Mouse (Mus musculus) kidney, postnatal 14 days (tissue): ENCODE data around the gene Ttc3.
"Not testable (repeated sequence)": the region's sequence is repeated elsewhere in the genome, so short reads cannot be mapped to it uniquely, and the experiment has no call there.

Source experiments
- DNase-seq: peaks from one replicate; pipeline ENCODE4 v3.0.0; 2022; ENCODE audit warnings: mixed read lengths

Ttc3 gene

DNA sequence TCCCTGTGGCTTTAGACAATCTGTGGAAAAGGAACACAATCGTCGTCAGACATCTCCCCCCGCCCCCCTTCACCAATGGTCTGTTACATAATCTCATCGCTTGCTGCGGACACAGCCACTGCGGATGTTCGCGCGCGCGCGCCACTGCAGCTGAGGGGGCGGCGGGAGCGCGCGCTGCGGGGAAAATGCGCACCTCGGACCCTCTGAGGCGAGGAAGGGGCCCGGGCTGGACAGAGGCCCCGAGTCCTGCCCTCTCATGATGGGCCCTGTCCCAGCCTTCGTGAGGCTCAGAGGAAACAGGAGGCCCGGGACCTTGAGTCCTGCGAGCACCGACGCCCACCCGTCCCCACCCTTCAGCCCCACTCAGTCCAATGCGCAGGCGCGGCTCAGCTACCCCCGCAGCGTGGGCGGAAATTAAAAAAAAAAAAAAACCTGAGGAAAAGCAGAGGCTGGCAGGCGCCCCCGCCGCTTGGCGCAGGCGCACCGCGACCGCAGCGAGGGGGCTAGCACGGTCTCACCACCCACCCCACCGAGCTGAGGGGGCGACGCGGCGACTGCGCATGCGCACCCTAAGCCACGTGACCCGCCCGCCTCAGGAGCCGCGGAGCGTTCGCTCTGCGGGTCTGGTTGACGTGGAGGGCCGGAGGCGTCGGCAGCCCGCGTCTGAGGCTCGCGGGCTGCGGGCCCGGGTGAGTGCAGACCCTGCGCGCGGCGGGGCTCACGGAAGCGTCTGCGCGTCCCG lies at the start of gene Ttc3:
TSS of gene Ttc3 (plus strand) at position 446 of the 742 bp plus-strand sequence.
- DNase-seq: peak; percentile 96

DNA sequence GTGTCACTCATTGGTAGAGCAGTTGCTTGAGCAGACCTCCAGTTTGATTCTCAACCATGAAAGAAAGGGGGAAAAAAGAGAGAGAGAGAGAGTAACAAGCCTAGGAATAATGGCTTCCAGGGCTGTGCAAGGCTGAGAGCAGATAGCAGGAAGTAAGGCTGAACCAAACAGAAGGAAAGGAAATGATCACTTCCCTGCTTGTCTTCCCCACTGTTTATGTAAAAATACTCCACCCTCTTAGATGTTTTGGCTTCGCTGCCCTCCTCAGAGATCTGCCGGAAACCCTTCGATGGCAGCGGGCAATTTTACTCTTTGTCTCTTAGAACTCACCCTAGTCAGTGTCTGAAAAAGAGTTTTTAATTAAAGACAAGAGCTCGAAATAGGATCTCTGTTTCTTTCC lies 46.7 kb upstream of the Ttc3 start:
- DNase-seq: no peak

- DNase-seq: no peak
These were observed 44.4 kb upstream of the Ttc3 start for GRCm38 (mm10) chr16:94326008-94326407.

- peak; percentile 82 for DNase-seq
These were observed 42.4 kb upstream of the Ttc3 start, which contains the start of gene Ripply3 for GRCm38 (mm10) chr16:94327781-94328711. Ripply3 (plus strand) TSS chr16:94328420.

DNA sequence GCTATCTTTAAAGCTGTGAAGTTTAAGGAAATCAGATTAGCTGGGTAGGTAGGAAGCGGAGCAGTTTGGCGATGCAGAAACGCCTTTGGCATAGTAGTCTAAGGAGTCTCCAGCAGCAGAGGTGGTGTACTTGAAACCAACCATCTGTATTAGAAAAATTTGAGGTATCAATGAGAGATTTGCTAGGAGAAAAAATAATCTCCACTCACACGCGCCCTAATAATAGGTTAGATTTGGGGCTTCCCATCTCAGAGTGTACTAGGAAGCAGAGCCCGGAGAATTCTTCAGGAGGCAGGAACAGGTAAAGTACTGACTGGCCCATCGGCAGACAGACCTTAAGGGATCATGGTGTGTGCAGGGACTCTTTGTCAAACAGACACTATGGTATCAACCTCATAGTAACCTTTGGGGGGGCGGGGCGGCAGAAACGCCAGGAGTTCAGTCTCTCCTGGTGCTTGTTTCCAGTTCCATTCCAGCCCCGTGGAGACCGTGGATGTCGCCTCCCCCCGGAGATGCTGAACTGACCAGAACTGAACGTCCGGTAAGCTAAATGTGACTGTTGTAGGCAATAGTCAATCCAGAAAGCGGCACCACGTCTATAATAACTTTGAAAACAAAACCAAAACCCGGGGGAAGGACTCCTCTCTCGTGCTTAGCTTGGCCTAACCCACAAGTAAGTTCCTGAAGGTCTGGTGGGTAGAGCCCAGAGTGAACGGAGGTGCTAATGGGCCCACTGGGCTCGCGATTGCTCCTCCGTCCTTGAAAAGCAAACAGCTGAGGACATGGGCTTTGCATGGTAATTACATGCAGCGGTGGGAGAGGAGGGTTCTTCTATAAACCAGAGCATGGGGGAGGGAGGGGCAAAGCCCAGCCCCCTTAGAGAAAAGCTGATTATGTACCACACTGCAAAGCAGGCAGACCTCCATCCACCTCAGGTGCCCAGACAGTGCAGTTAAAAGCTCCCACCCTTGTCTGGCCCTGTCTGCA lies 41.2 kb upstream of the Ttc3 start:
- DNase-seq: no peak

DNA sequence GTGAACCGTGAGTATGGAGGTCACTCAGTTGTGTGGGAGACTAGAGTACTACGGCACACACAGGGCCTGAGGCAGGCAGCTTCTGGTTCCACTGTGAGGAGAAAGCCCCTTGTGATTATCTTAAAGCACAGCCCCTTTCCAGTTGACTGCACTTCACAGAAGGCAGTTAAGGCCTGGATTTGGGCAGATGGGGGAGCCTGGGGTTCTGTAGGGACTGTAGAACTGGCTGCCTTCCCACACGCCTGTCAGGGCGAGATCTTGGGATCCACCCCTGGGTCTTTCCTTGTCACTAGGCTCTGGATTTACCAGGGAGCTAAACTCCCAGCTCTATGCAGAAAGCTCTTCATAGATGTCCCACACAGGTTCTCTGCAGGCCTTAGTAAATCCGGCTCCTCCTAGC lies 40.0 kb upstream of the Ttc3 start:
- DNase-seq: no peak

GRCm38 (mm10) chr16:94331233-94331885 lies 39.1 kb upstream of the Ttc3 start:
- DNase-seq: no peak

DNA sequence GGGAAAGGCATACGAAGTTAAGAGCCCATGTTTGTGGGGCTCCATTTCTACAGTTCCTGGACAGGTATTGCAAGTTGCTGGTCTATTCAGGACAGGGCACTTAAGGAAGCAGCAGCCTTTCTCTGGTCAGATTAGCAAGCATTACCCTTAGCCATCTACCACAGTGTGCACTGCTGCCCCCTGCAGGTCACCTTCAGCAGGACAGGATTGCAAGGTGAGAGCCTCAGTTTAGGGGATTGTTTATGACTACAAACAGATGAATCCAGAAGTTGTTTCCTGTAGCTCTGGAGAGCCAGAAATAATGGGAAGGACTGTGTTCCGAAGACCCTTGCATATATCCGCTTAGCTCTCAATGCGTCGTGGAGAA lies 38.5 kb upstream of the Ttc3 start:
- DNase-seq: peak; percentile 63

GRCm38 (mm10) chr16:94335656-94336055 lies 34.8 kb upstream of the Ttc3 start:
- no peak for DNase-seq

DNA sequence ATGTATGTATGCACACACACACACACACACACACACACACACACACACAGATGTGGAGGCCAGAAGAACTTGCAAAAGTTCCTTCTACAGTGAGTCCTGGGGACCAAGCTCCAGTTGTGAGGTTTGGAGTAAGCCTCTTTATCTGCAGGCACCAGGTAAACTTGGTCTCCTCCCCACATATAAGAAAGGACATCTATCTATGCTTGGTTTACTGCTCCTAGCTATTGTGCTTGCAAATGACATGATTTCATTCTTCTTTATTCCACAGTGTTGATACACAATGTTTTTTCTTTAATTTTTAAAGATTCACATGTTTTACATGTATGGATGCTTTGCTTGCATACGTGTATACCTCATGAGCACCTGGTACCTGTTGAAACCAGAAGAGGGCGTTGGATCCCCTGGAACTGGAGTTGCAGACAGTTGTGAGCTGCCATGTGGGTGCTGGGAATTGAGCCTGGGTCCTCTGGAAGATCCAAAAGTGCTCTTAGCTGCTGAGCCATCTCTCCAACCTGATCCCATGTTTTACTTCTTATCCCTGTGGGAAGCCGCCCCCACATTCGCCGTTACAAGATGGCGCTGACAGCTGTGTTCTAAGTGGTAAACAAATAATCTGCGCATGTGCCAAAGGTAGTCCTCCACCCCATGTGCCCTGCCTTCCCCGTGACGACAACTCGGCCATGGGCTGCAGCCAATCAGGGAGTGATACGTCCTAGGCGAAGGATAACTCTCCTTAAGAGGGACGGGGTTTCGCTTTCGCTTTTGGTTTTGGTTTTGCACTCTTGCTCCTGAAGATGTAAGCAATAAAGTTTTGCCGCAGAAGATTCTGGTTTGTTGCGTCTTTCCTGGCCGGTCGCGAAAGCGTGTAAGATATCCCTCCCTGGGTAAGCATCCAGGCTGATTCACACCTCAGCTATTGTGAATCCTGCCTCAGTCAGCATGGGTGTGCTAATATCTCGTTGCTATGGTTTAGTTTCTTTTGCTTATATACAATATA lies 31.0 kb upstream of the Ttc3 start:
- DNase-seq: not testable (repeated sequence)

- no peak for DNase-seq
These were observed 24.7 kb upstream of the Ttc3 start for GRCm38 (mm10) chr16:94345733-94346132.

- DNase-seq: no peak
These were observed 23.2 kb upstream of the Ttc3 start for GRCm38 (mm10) chr16:94347080-94347731.

DNA sequence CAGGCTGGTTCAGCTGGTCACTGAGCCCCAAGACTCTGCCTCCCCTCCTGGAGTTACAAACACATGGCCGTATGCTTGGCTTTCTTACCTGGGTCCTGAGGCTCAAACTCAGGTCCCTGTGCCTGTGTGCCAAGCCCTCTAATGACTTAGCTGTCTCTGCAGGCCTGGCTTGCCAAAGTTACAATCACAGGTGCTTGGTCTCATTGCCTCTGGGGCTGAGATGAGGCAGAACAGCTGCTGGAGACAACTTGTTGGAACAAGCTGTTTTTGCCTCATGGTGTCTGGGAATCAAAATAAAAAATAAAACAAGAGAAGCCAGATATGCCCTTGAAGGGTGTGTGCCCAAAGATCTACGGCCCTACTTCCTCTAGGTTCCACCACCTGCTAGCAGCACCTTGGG lies 21.6 kb upstream of the Ttc3 start:
- no peak for DNase-seq

DNA sequence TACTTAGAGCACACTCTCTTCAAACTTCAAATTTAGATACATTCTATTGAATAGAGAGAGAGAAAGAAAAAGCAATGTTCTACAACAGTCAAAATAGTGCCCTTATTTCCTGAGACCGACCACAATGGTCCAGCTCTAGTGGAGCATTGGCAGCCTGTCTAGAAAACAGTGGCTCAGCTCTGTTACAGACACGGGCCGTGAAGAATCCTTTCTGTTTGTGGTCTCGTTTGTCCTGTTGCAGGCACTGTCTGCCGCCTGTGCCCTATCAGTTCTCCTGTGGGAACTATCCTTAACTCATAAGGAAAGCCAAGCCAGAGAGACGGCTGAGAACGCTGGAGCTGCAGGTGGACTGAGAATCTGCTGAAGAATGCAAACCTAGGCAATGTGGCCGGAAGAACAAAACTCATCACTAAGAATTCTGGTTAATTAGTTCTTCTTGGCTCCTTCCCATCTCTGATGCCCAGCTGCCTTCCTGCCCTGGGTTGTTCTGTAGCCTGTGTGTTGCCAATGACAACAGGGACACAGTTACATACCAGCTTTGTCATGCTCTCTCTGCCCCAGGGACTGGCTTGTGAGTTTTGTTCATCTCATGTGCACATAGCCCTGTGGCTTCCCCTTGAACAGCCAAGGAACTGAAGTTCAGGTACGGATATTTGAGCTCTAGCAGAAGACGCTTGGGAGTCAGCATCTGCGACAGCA lies 20.7 kb upstream of the Ttc3 start:
- no peak for DNase-seq

GRCm38 (mm10) chr16:94350287-94350677 lies 20.1 kb upstream of the Ttc3 start:
- DNase-seq: peak; percentile 5

- DNase-seq: peak; percentile 17
These were observed 16.0 kb upstream of the Ttc3 start for GRCm38 (mm10) chr16:94354450-94354849.

- no peak for DNase-seq
These were observed 14.4 kb upstream of the Ttc3 start for GRCm38 (mm10) chr16:94356046-94356445.

DNA sequence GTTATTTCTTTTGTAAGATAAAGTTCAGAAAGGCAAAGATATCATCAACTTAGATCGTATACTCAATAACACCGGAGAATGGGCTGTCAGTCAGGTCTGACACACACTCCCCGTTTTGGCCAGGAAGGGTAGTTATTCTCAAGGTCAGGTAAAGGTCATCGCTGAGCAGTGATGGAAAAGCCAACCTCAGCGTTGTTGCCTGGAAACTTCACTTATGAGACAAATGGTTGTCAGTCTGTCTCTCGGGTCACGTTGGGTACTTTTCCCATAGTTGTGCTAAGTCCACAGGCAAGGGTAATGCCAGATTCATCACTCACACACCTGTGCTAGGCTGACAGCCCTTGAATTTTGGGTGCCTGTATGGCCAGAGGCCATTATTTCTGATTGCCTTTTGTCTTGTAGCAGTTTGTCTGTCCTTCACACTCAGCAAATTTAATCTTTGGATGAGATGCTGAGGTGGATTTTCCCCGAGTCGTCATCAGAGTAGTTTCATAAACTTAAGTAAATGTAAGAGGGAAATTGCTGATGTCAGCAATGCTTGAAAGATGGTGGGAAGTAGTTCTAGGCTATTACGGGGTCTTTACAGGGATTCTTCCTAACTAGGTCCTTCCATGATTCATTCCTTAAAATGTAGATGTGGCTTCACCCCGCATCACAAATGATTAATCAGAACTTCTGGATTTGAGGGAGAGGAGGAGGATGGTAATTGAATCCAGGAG lies 13.5 kb upstream of the Ttc3 start:
- no peak for DNase-seq

- no peak for DNase-seq
These were observed 12.3 kb upstream of the Ttc3 start for GRCm38 (mm10) chr16:94358091-94358490.
